Mouse (Mus musculus) frontal cortex, adult 2 months (tissue): ENCODE results near the gene Padi1. TPM values are rescaled to one million over a fixed set of nuclear protein-coding genes. Genes with fewer than 3 reads are reported as not detected.

Experiments used
- polyA plus RNA-seq: library from polyadenylated mRNA; depleted of rRNA; stranded (reverse); fragments of >200 nt; gene quantifications from 2 replicates; pipeline ENCODE4 v1.2.3, GENCODE M21; 2012; rRNA removed

The Padi1 gene
- polyA plus RNA-seq, 1 experiment: 0.48 TPM

Other genes starting within 250 kb of the Padi1 start
- 28.9 and 29.2 TPM in 2 replicates for gene Arhgef10l, start 179.8 kb downstream of the Padi1 start, polyA plus RNA-seq
- gene Rcc2, start 145.2 kb downstream of the Padi1 start, polyA plus RNA-seq: 46.3 and 49.8 TPM in 2 replicates
- gene Padi6, start 103.1 kb downstream of the Padi1 start, polyA plus RNA-seq: 0.97 and 1.2 TPM in 2 replicates
- gene Padi4, start 71.5 kb downstream of the Padi1 start, polyA plus RNA-seq: 0.04 TPM in 2 replicates
- gene Padi3, start 35.1 kb downstream of the Padi1 start, polyA plus RNA-seq: 0.14 and 0.23 TPM in 2 replicates
- 12.2 and 13.0 TPM in 2 replicates for gene Padi2, start 60.6 kb upstream of the Padi1 start, polyA plus RNA-seq
- 282 and 283 TPM in 2 replicates for gene Sdhb, start 115.4 kb upstream of the Padi1 start, polyA plus RNA-seq
- 176 and 177 TPM in 2 replicates for gene Atp13a2, start 141.1 kb upstream of the Padi1 start, polyA plus RNA-seq
- gene Mfap2, start 164.6 kb upstream of the Padi1 start, polyA plus RNA-seq: 8.8 and 9.5 TPM in 2 replicates
- 70.4 and 80.2 TPM in 2 replicates for gene Crocc, start 214.8 kb upstream of the Padi1 start, polyA plus RNA-seq
- 55.7 and 60.3 TPM in 2 replicates for gene Necap2, start 232.6 kb upstream of the Padi1 start, polyA plus RNA-seq
- 0.36 and 0.50 TPM in 2 replicates for gene Spata21, start 242.6 kb upstream of the Padi1 start, polyA plus RNA-seq